ENCODE assay signal across 8 mouse cellular contexts in the genomic region with DNA sequence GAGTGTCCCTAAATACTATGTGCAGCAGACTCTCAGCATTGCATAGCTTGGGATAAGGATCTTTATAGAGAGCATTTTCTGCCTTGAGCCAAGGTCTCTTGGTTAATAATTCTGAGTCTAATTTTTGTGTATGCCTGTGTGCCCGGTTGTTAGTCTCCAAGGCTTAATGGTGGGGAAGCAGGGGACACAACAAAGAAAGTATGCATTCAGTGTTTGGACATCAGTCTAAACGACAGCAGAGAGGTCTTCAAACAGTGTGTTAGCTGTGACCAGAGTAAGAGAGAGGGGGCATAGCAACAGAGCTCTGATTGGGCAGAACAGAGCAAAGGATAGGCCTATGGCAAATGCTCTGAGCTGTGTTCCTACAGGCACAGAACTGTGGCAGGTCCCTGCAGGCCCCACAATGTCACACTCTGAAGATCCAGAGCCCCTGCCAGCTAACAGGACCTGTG.
DNase-seq lines count a peak whose midpoint lies in the region; ATAC-seq and TF ChIP-seq lines count a peak whose summit lies in the region.

No protein-coding gene starts in this region.

- no peaks in the 10 kb centered on the region for H3K9me3 ChIP-seq in forebrain, embryonic 14.5 days (replicated peaks; ENCODE audit: control insufficient read depth, low read length)
- no peaks in the 10 kb centered on the region for H3K9me3 ChIP-seq in kidney, postnatal 0 days (replicated peaks; ENCODE audit: low read length)

- no peak overlapping the region for H3K27ac ChIP-seq in forebrain, embryonic 14.5 days (ENCODE audit: low read depth, low read length)
- H3K27ac ChIP-seq in kidney, postnatal 0 days = peak overlapping the region; percentile 57

- no peak overlapping the region for H3K9ac ChIP-seq in forebrain, embryonic 14.5 days (ENCODE audit: low read length)
- H3K9ac ChIP-seq in kidney, postnatal 0 days (ENCODE audit: low read depth, low read length) = no peak overlapping the region

- no peaks in the 10 kb centered on the region for H3K4me1 ChIP-seq in forebrain, embryonic 14.5 days (ENCODE audit: control insufficient read depth, insufficient read depth, low read length)
- H3K4me1 ChIP-seq in kidney, postnatal 0 days (replicated peaks; ENCODE audit: insufficient read depth, low read length) = peaks cover 3% of the 10 kb centered on the region; the same call in 1 of the 2 replicates

- WGBS in forebrain, embryonic 14.5 days = 36% methylated on average over 2 of the region's 2 CpGs
- WGBS in kidney, postnatal 0 days = 39% methylated on average over 2 of the region's 2 CpGs

- peak; percentile 77 for ATAC-seq in forebrain, embryonic 14.5 days
- peak; percentile 85 for ATAC-seq in kidney, postnatal 0 days (replicated peaks; ENCODE audit: low FRiP score, low read depth)
- ATAC-seq in activated CD4-positive, CD25-positive, alpha-beta regulatory T cell, adult 4 months = no peak

- no peak overlapping the region for H3K4me3 ChIP-seq in forebrain, embryonic 14.5 days (ENCODE audit: low read depth, low read length)
- H3K4me3 ChIP-seq in kidney, postnatal 0 days (replicated peaks; ENCODE audit: low read depth, low read length) = no peak overlapping the region

- H3K4me2 ChIP-seq in forebrain, embryonic 14.5 days (ENCODE audit: low read length) = no peak overlapping the region
- no peak overlapping the region for H3K4me2 ChIP-seq in kidney, postnatal 0 days (ENCODE audit: low read length)

- TF ChIP-seq CTCF in kidney, postnatal 0 days (IDR thresholded peaks at IDR 0.05; ENCODE audit: low read depth) = no peak

- H3K27me3 ChIP-seq in forebrain, embryonic 14.5 days (replicated peaks; ENCODE audit: control insufficient read depth, insufficient read depth, low read length) = no peaks in the 10 kb centered on the region
- H3K27me3 ChIP-seq in kidney, postnatal 0 days (ENCODE audit: insufficient read depth, low read length) = no peaks in the 10 kb centered on the region

- peak; percentile 27 for DNase-seq in lung, postnatal 10 days
- no peak for DNase-seq in lung, postnatal 4 days
- peak; percentile 32 for DNase-seq in forebrain, embryonic 14.5 days (ENCODE audit: low spot score)
- peak; percentile 79 for DNase-seq in kidney, postnatal 0 days (ENCODE audit: low spot score)
- peak; percentile 8 for DNase-seq in retina, postnatal 7 days (ENCODE audit: low read depth, low spot score)
- no peak for DNase-seq in right cerebral cortex, adult 2 months (ENCODE audit: low spot score in 2 of 2)
- DNase-seq in liver = no peak

- H3K36me3 ChIP-seq in forebrain, embryonic 14.5 days (ENCODE audit: control insufficient read depth, insufficient read depth, low read length) = no peaks in the 10 kb centered on the region
- H3K36me3 ChIP-seq in kidney, postnatal 0 days (ENCODE audit: insufficient read depth, low read length) = no peaks in the 10 kb centered on the region

Comparison
In these comparisons a context has a peak if more than half of its experiments do, and no peak if none do; other contexts are left out.
1. DNase-seq: peak in lung, postnatal 10 days (single experiment), forebrain, embryonic 14.5 days (single experiment), kidney, postnatal 0 days (single experiment) and retina, postnatal 7 days (single experiment); none in lung, postnatal 4 days (0 of 2), right cerebral cortex, adult 2 months (0 of 2) and liver (single experiment).